Mouse (Mus musculus) embryonic facial prominence, embryonic 13.5 days (tissue): ENCODE measurements around the gene Gm21118. TPM values are rescaled to one million over a fixed set of nuclear protein-coding genes. Genes with fewer than 3 reads are reported as not detected.
"Not testable (repeated sequence)": the region's sequence is repeated elsewhere in the genome, so short reads cannot be mapped to it uniquely, and the experiment has no call there.

Experiments used
- ATAC-seq: fragments of 200-750 bp; cut with Nextera tagmentation; 2 replicates; pipeline ENCODE4 v1.8.0; 2017; ENCODE audit warnings: low read depth; ENCODE audit not compliant: insufficient number of reproducible peaks, insufficient read depth, low FRiP score, low TSS enrichment
- H3K27ac ChIP-seq: fragments of 300-500 bp; sonication (generic); 2 replicates; pipeline ENCODE4 v1.5.1; 2015; ENCODE audit warnings: moderate library complexity, mild to moderate bottlenecking, inconsistent platforms
- H3K27me3 ChIP-seq: fragments of 300-500 bp; sonication (generic); 2 replicates; pipeline ENCODE4 v1.6.1; 2015; ENCODE audit warnings: mild to moderate bottlenecking, inconsistent platforms
- H3K36me3 ChIP-seq: fragments of 300-500 bp; sonication (generic); 2 replicates; pipeline ENCODE4 v1.6.1; 2015; ENCODE audit warnings: mild to moderate bottlenecking, inconsistent platforms
- H3K4me1 ChIP-seq: fragments of 300-500 bp; sonication (generic); 2 replicates; pipeline ENCODE4 v1.6.1; 2015; ENCODE audit warnings: inconsistent platforms
- H3K4me2 ChIP-seq: fragments of 300-500 bp; sonication (generic); 2 replicates; pipeline ENCODE4 v1.6.1; 2015; ENCODE audit warnings: moderate library complexity, mild to moderate bottlenecking, inconsistent platforms
- H3K4me3 ChIP-seq: fragments of 300-500 bp; sonication (generic); 2 replicates; pipeline ENCODE4 v1.5.1; 2015; ENCODE audit warnings: mild to moderate bottlenecking, inconsistent platforms
- H3K9ac ChIP-seq: fragments of 300-500 bp; sonication (generic); 2 replicates; pipeline ENCODE4 v1.6.1; 2015; ENCODE audit warnings: mild to moderate bottlenecking, inconsistent platforms
- H3K9me3 ChIP-seq: fragments of 300-500 bp; sonication (generic); 2 replicates; pipeline ENCODE4 v1.6.1; 2016; ENCODE audit warnings: inconsistent platforms
- WGBS: fragments of 180-500 bp; shearing (Covaris S2); methylation state at CpG from one replicate; pipeline ENCODE4 v1.1.7; 2015; ENCODE audit warnings: mixed read lengths; 5-methylcytosine and 5-hydroxymethylcytosine counted together
- polyA plus RNA-seq: library from polyadenylated mRNA; unstranded; fragments of >200 nt; fragmentation: Nextera tagmentation; extraction: Ambion mirVana; gene quantifications from 2 replicates; pipeline ENCODE4 v1.2.1, GENCODE M21; 2015

Gm21118 gene
- polyA plus RNA-seq, result not detected in 2 replicates

GRCm38 (mm10) chrY:70273542-70273941, at the start of gene Gm21118:
Gm21118 (minus strand) TSS chrY:70273642.
- not testable (repeated sequence) for H3K27me3 ChIP-seq, H3K36me3 ChIP-seq, H3K27ac ChIP-seq, H3K4me3 ChIP-seq, H3K4me2 ChIP-seq, H3K9me3 ChIP-seq, H3K4me1 ChIP-seq, ATAC-seq, H3K9ac ChIP-seq
- WGBS, result no CpG with 5 or more reads among the region's 4 CpGs

GRCm38 (mm10) chrY:70303187-70303586, 29.7 kb upstream of the Gm21118 start, which contains the start of the genes Gm29423 and Gm29644:
Gm29423 (minus strand) TSS chrY:70303287.
Gm29644 (minus strand) TSS chrY:70303343.
- not testable (repeated sequence) for H3K27me3 ChIP-seq, H3K9me3 ChIP-seq, H3K4me1 ChIP-seq, H3K4me3 ChIP-seq, H3K4me2 ChIP-seq, ATAC-seq, H3K27ac ChIP-seq, H3K36me3 ChIP-seq, H3K9ac ChIP-seq
- no CpG with 5 or more reads among the region's 2 CpGs for WGBS

Other genes starting within 250 kb of the Gm21118 start
- not detected in 2 replicates for gene Gm29423, start 29.6 kb upstream of the Gm21118 start, polyA plus RNA-seq
- gene Gm29644, start 29.7 kb upstream of the Gm21118 start, polyA plus RNA-seq, result not detected in 2 replicates
- not detected in 2 replicates for gene Gm20888, start 168.2 kb upstream of the Gm21118 start, polyA plus RNA-seq